Mouse (Mus musculus) MEL (cell line): ENCODE measurements around the gene Cdkn1a. TPM values are rescaled to one million over a fixed set of nuclear protein-coding genes. Genes with fewer than 3 reads are reported as not detected.

ENCODE experiments used
- DNase-seq: peaks from one replicate; pipeline ENCODE4 v3.0.0; 2011; ENCODE audit warnings: low read depth, low spot score
- H3K27ac ChIP-seq: 2 replicates; pipeline ENCODE4 v1.5.1; 2012; ENCODE audit warnings: low read depth, mild to moderate bottlenecking, control low read depth, low read length, moderate library complexity; ENCODE audit not compliant: control insufficient read depth
- H3K27me3 ChIP-seq, 2 experiments: fragments of 150-350 bp in 1 of 2; sonication (generic) in 1 of 2; 2 replicates each; pipeline ENCODE4 v1.6.1; 2012; ENCODE audit warnings: low read length in 2 of 2, mild to moderate bottlenecking in 2 of 2, improper control_type of control experiment in 1 of 2, moderate library complexity in 1 of 2; ENCODE audit not compliant: insufficient read depth in 2 of 2, control insufficient read depth in 1 of 2
- H3K36me3 ChIP-seq, 2 experiments: 2 replicates each; pipeline ENCODE4 v1.6.1; 2012 to 2014; ENCODE audit warnings: low read length in 2 of 2, improper control_type of control experiment in 1 of 2, inconsistent platforms in 1 of 2, mild to moderate bottlenecking in 1 of 2; ENCODE audit not compliant: insufficient read depth in 2 of 2, control insufficient read depth in 1 of 2
- H3K4me1 ChIP-seq, 2 experiments: fragments of 150-350 bp in 1 of 2; sonication (generic) in 1 of 2; 2 replicates each; pipeline ENCODE4 v1.6.1; 2012; ENCODE audit warnings: low read length in 2 of 2, improper control_type of control experiment in 1 of 2, mild to moderate bottlenecking in 1 of 2; ENCODE audit not compliant: insufficient read depth in 2 of 2, control insufficient read depth in 1 of 2
- H3K4me3 ChIP-seq, 2 experiments: fragments of 150-350 bp in 1 of 2; sonication (generic) in 1 of 2; 2 replicates each; pipeline ENCODE4 v1.5.1; 2012; ENCODE audit warnings: low read depth in 2 of 2, low read length in 2 of 2, mild to moderate bottlenecking in 2 of 2, moderate library complexity in 2 of 2, control low read depth in 1 of 2, improper control_type of control experiment in 1 of 2; ENCODE audit not compliant: control insufficient read depth in 1 of 2, insufficient read depth in 1 of 2
- H3K79me2 ChIP-seq: 2 replicates; pipeline ENCODE4 v1.6.1; 2012; ENCODE audit warnings: mild to moderate bottlenecking, low read length, moderate library complexity; ENCODE audit not compliant: control insufficient read depth, poor library complexity, insufficient read depth
- H3K9ac ChIP-seq: 2 replicates; pipeline ENCODE4 v1.6.1; 2012; ENCODE audit warnings: low read depth, mild to moderate bottlenecking, control low read depth, low read length, moderate library complexity; ENCODE audit not compliant: control insufficient read depth, poor library complexity, severe bottlenecking
- H3K9me3 ChIP-seq: fragments of 150-350 bp; sonication (generic); replicated peaks from 2 replicates; pipeline ENCODE4 v1.6.1; 2012; ENCODE audit warnings: mild to moderate bottlenecking, low read length, improper control_type of control experiment, moderate library complexity; ENCODE audit not compliant: insufficient read depth
- CHD1 ChIP-seq: IDR thresholded peaks from 2 replicates; pipeline ENCODE4 v1.6.1; 2012; ENCODE audit warnings: low read depth, mild to moderate bottlenecking, inconsistent platforms, low read length, improper control_type of control experiment
- CHD2 ChIP-seq: IDR thresholded peaks from 2 replicates; pipeline ENCODE4 v1.6.1; 2011; ENCODE audit warnings: low read length, improper control_type of control experiment
- E2F4 ChIP-seq: IDR thresholded peaks from 2 replicates; pipeline ENCODE4 v1.6.1; 2011; ENCODE audit warnings: low read depth, low read length, improper control_type of control experiment, borderline replicate concordance
- ELF1 ChIP-seq: IDR thresholded peaks from 2 replicates; pipeline ENCODE4 v1.6.1; 2014; ENCODE audit warnings: low read depth, mild to moderate bottlenecking, inconsistent platforms, low read length, improper control_type of control experiment, moderate library complexity
- ETS1 ChIP-seq: IDR thresholded peaks from 2 replicates; pipeline ENCODE4 v1.6.1; 2012; ENCODE audit warnings: low read depth, mild to moderate bottlenecking, inconsistent platforms, low read length, improper control_type of control experiment, moderate library complexity
- HCFC1 ChIP-seq: IDR thresholded peaks from 2 replicates; pipeline ENCODE4 v1.6.1; 2012; ENCODE audit warnings: low read depth, mild to moderate bottlenecking, inconsistent platforms, low read length, improper control_type of control experiment, moderate library complexity
- KAT2A ChIP-seq: conservative IDR thresholded peaks from 2 replicates; pipeline ENCODE4 v1.6.1; 2012; ENCODE audit warnings: low read depth, low read length, improper control_type of control experiment, inconsistent platforms
- MXI1 ChIP-seq: IDR thresholded peaks from 2 replicates; pipeline ENCODE4 v1.6.1; 2011; ENCODE audit warnings: mild to moderate bottlenecking, low read depth, low read length, improper control_type of control experiment
- MYC ChIP-seq: IDR thresholded peaks from 2 replicates; pipeline ENCODE4 v1.6.1; 2011; ENCODE audit warnings: low read depth, mild to moderate bottlenecking, low read length, improper control_type of control experiment, moderate library complexity
- NELFE ChIP-seq: IDR thresholded peaks from 2 replicates; pipeline ENCODE4 v1.6.1; 2011; ENCODE audit warnings: low read depth, low read length, improper control_type of control experiment
- NRF1 ChIP-seq: IDR thresholded peaks from 2 replicates; pipeline ENCODE4 v1.6.1; 2014; ENCODE audit warnings: low read depth, mild to moderate bottlenecking, inconsistent platforms, low read length, improper control_type of control experiment, moderate library complexity; ENCODE audit not compliant: poor library complexity, insufficient read depth, severe bottlenecking
- POLR2A ChIP-seq, 2 experiments: IDR thresholded peaks; 2 replicates each; pipeline ENCODE4 v1.6.1; 2011 to 2012; ENCODE audit warnings: low read length in 2 of 2, mild to moderate bottlenecking in 2 of 2, control low read depth in 1 of 2, improper control_type of control experiment in 1 of 2, low read depth in 1 of 2, moderate library complexity in 1 of 2; ENCODE audit not compliant: control insufficient read depth in 1 of 2, insufficient read depth in 1 of 2, poor library complexity in 1 of 2
- POLR2AphosphoS2 ChIP-seq: IDR thresholded peaks from 2 replicates; pipeline ENCODE4 v1.6.1; 2011; ENCODE audit warnings: low read length, improper control_type of control experiment
- POLR2AphosphoS5 ChIP-seq: IDR thresholded peaks from 2 replicates; pipeline ENCODE4 v1.6.1; 2012; ENCODE audit warnings: low read depth, borderline replicate concordance, mild to moderate bottlenecking, inconsistent platforms, low read length, moderate library complexity, mixed read lengths
- RAD21 ChIP-seq: IDR thresholded peaks from 2 replicates; pipeline ENCODE4 v1.6.1; 2011; ENCODE audit warnings: mild to moderate bottlenecking, low read depth, low read length, improper control_type of control experiment
- SIN3A ChIP-seq: IDR thresholded peaks from 2 replicates; pipeline ENCODE4 v1.6.1; 2012; ENCODE audit warnings: low read length, improper control_type of control experiment, inconsistent platforms
- SMC3 ChIP-seq: IDR thresholded peaks from 2 replicates; pipeline ENCODE4 v1.6.1; 2011; ENCODE audit warnings: low read depth, low read length, improper control_type of control experiment
- USF1 ChIP-seq: IDR thresholded peaks from 2 replicates; pipeline ENCODE4 v1.6.1; 2014; ENCODE audit warnings: low read depth, mild to moderate bottlenecking, inconsistent platforms, low read length, improper control_type of control experiment, moderate library complexity
- USF2 ChIP-seq, 2 experiments: IDR thresholded peaks; 2 replicates each; pipeline ENCODE4 v1.6.1; 2011 to 2012; ENCODE audit warnings: improper control_type of control experiment in 2 of 2, low read length in 2 of 2, borderline replicate concordance in 1 of 2, inconsistent platforms in 1 of 2, low read depth in 1 of 2, mild to moderate bottlenecking in 1 of 2; ENCODE audit not compliant: insufficient read depth in 1 of 2
- polyA plus RNA-seq, 2 experiments: library from polyadenylated mRNA; stranded (reverse) in 1 of 2; unstranded in 1 of 2; fragments of >175 nt in 1 of 2; fragments of >200 nt in 1 of 2; gene quantifications; 2 replicates each; pipeline versions ENCODE4 v1.2.1 to v1.2.4; 2012; ENCODE audit warnings: low replicate concordance in 2 of 2, low read depth in 1 of 2; ENCODE audit not compliant: insufficient read length in 2 of 2, insufficient read depth in 1 of 2, missing spikeins in 1 of 2
- total RNA-seq: library from RNA; depleted of rRNA; stranded (reverse); fragments of 300-350 nt; gene quantifications from 2 replicates; pipeline ENCODE4 v1.2.3, GENCODE M21; 2012

Cdkn1a gene
- total and polyA plus RNA-seq, 3 experiments, result 2.0 to 21.0 TPM; not detected in 1

DNA sequence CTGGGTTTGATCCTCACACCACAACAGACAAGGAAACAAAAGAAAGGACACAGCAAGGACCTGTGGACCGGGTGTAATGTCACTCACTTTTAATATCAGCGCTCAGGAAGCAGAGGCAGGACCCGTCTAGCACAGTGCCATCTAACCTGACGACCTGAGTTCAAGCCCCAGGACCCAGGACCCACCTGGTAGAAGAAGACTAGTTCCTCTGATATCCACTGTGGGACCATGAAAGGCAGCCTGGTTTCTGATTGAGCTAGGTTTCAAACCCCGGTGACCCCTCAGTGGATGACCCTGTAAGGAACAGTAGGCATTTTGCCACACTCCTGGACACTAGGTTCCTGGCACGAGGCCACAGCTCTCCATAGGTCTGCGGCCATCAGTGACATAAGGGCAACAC, 6.1 kb upstream of the Cdkn1a start:
- TF ChIP-seq ELF1, result no peak
- TF ChIP-seq POLR2AphosphoS2, result no peak
- no peak for TF ChIP-seq E2F4
- no peak for TF ChIP-seq SIN3A
- TF ChIP-seq HCFC1, result no peak
- TF ChIP-seq NRF1, result no peak
- TF ChIP-seq RAD21, result no peak
- no peak for TF ChIP-seq POLR2AphosphoS5
- TF ChIP-seq MXI1, result no peak
- TF ChIP-seq POLR2A (IDR thresholded peaks at IDR 0.05; ENCODE audit: control insufficient read depth in 1 of 2, insufficient read depth in 1 of 2, low read depth in 1 of 2, low read length in 2 of 2, poor library complexity in 1 of 2), result no peak
- no peak for TF ChIP-seq SMC3
- TF ChIP-seq NELFE, result no peak
- TF ChIP-seq, all 39 proteins: peak for 0
- no peaks in the 10 kb centered on the region for H3K27me3 ChIP-seq
- H3K9ac ChIP-seq, result no peak overlapping the region
- H3K4me3 ChIP-seq, result no peak overlapping the region
- no peak for DNase-seq
- H3K4me1 ChIP-seq, result peaks cover 8 to 11% of the 10 kb centered on the region in 2 experiments
- no peaks in the 10 kb centered on the region for H3K9me3 ChIP-seq
- peaks cover 0 to 6% of the 10 kb centered on the region in 2 experiments; a peak in 1 of 4 replicates for H3K36me3 ChIP-seq
- H3K79me2 ChIP-seq, result peaks cover 5% of the 10 kb centered on the region; the same call in 1 of the 2 replicates
- H3K27ac ChIP-seq, result no peak overlapping the region

DNA sequence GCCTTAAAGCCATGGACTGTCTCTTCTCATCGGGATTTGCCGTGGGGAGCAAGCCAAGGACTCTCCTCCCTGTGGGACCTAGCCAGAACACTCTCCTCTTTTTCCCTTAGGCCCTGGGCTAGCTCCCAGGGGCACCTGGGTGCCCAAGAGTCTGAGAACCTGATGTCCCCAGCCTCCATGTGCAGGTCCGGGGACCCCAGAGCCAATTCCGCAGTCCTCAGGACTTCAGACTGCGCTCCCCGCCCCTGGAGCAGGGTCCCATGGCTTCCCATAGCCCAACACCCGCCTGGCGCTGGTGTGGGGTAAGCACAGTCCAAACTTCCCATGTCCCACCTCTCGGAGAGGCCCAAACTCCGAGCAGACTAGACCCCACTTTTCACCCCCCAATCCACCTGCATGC, 5.5 kb upstream of the Cdkn1a start:
- no peaks in the 10 kb centered on the region for H3K9me3 ChIP-seq
- no peaks in the 10 kb centered on the region for H3K27me3 ChIP-seq
- TF ChIP-seq USF1 (no peak), POLR2A (IDR thresholded peaks at IDR 0.05; ENCODE audit: control insufficient read depth in 1 of 2, insufficient read depth in 1 of 2, low read depth in 1 of 2, low read length in 2 of 2, poor library complexity in 1 of 2) (no peak), USF2 (IDR thresholded peaks at IDR 0.05; ENCODE audit: borderline replicate concordance in 1 of 2, insufficient read depth in 1 of 2, low read depth in 1 of 2, low read length in 2 of 2) (no peak), KAT2A (no peak), ETS1 (no peak), CHD1 (no peak), MYC (no peak), RAD21 (no peak), CHD2 (no peak)
- no peak overlapping the region for H3K9ac ChIP-seq
- DNase-seq, result no peak
- H3K79me2 ChIP-seq, result peaks cover 5% of the 10 kb centered on the region; the same call in 1 of the 2 replicates
- H3K36me3 ChIP-seq, result 0 out of 4 replicates have a peak, but pooled peaks cover 0 to 3% of the 10 kb centered on the region in 2 experiments
- H3K27ac ChIP-seq, result no peak overlapping the region
- H3K4me1 ChIP-seq, result peaks cover 5 to 9% of the 10 kb centered on the region in 2 experiments
- H3K4me3 ChIP-seq, result no peak overlapping the region
